Mouse (Mus musculus): Measurements from ENCODE around the gene Olfr5.
"Not testable (repeated sequence)": the region's sequence is repeated elsewhere in the genome, so short reads cannot be mapped to it uniquely, and the experiment has no call there.

DNA sequence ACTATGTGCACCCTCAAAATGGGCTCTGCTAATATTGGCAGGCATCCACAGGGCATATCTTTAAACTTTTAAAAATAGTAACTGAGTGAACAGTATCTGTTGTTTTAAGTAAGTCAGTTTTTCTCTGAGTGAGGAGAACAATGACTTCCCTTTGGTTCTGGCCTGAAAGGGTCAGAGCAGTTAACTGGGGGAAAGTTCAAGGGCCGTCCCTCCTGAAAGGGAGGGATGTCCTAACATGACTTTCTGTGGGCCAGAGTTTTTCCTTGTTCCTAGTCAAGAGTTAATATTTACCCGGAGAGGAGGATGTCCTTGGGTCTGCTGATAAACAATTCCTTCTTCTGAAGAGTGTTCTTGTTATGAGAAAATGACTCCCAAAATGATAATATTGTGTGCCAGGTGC, 9.1 kb downstream of the Olfr5 start:
- TF ChIP-seq POLR2A (IDR thresholded peaks at IDR 0.05; ENCODE audit: extremely low read depth, insufficient read depth, low read length); CTCF (IDR thresholded peaks at IDR 0.05; ENCODE audit: low read depth, low read length): not testable (repeated sequence)
